Mouse (Mus musculus): ENCODE measurements around the gene Phf11c. TPM values are rescaled to one million over a fixed set of nuclear protein-coding genes. Genes with fewer than 3 reads are reported as not detected.

Gene Phf11c
- polyA plus RNA-seq (2015; fragmentation: Nextera tagmentation; extraction: Ambion mirVana) = 0.39 and 0.40 TPM in 2 replicates

GRCm38 (mm10) chr14:59395281-59395680 is at the start of gene Phf11c:
Phf11c (minus strand) TSS chr14:59395381.
- H3K27ac ChIP-seq (ENCODE audit: low read depth, low read length) = no peak within 1 kb of the TSS
- WGBS = 88% methylated on average over 3 of the region's 3 CpGs
- H3K4me1 ChIP-seq (replicated peaks; ENCODE audit: control insufficient read depth, insufficient read depth, low read length) = no peaks in the 10 kb centered on the region
- no peak for TF ChIP-seq CTCF (IDR thresholded peaks at IDR 0.05; ENCODE audit: low read depth)
- ATAC-seq = no peak
- H3K27me3 ChIP-seq (replicated peaks; ENCODE audit: control insufficient read depth, insufficient read depth, low read length) = no peaks in the 10 kb centered on the region
- no peak within 1 kb of the TSS for H3K4me3 ChIP-seq (ENCODE audit: low read depth, low read length)
- no peaks in the 10 kb centered on the region for H3K36me3 ChIP-seq (ENCODE audit: control insufficient read depth, insufficient read depth)
- no peaks in the 10 kb centered on the region for H3K9me3 ChIP-seq (ENCODE audit: control insufficient read depth)
- no peak within 1 kb of the TSS for H3K9ac ChIP-seq (ENCODE audit: low read depth, low read length)
- H3K4me2 ChIP-seq (replicated peaks; ENCODE audit: low read depth) = no peak within 1 kb of the TSS

GRCm38 (mm10) chr14:59441472-59441805 is 46.3 kb upstream of the Phf11c start:
- ATAC-seq = no peak

GRCm38 (mm10) chr14:59440558-59441471 is 45.6 kb upstream of the Phf11c start, which contains the start of the genes Setdb2 and Cab39l:
Setdb2 (minus strand) TSS chr14:59440884.
Cab39l (plus strand) TSS chr14:59440972.
- no peaks in the 10 kb centered on the region for H3K36me3 ChIP-seq (ENCODE audit: control insufficient read depth, insufficient read depth)
- H3K4me1 ChIP-seq (replicated peaks; ENCODE audit: control insufficient read depth, insufficient read depth, low read length) = no peaks in the 10 kb centered on the region
- TF ChIP-seq CTCF (IDR thresholded peaks at IDR 0.05; ENCODE audit: low read depth) = peak; percentile 62
- H3K27ac ChIP-seq (ENCODE audit: low read depth, low read length) = peak within 1 kb of the TSS; percentile 90
- no peaks in the 10 kb centered on the region for H3K9me3 ChIP-seq (ENCODE audit: control insufficient read depth)
- peak within 1 kb of the TSS; percentile 91 for H3K4me2 ChIP-seq (replicated peaks; ENCODE audit: low read depth)
- H3K4me3 ChIP-seq (ENCODE audit: low read depth, low read length) = peak within 1 kb of the TSS; percentile 76
- WGBS = under 1% methylated on average over 66 of the region's 66 CpGs
- H3K9ac ChIP-seq (ENCODE audit: low read depth, low read length) = peak within 1 kb of the TSS; percentile 82
- peak; percentile 99 for ATAC-seq
- H3K27me3 ChIP-seq (replicated peaks; ENCODE audit: control insufficient read depth, insufficient read depth, low read length) = no peaks in the 10 kb centered on the region

More at GRCm38 (mm10) chr14:59441472-59441805, 46.3 kb upstream of the Phf11c start:
- TF ChIP-seq CTCF (IDR thresholded peaks at IDR 0.05; ENCODE audit: low read depth) = no peak
- H3K4me2 ChIP-seq (replicated peaks; ENCODE audit: low read depth) = peak overlapping the region; percentile 91
- no peaks in the 10 kb centered on the region for H3K36me3 ChIP-seq (ENCODE audit: control insufficient read depth, insufficient read depth)
- peak overlapping the region; percentile 90 for H3K27ac ChIP-seq (ENCODE audit: low read depth, low read length)
- H3K4me1 ChIP-seq (replicated peaks; ENCODE audit: control insufficient read depth, insufficient read depth, low read length) = no peaks in the 10 kb centered on the region
- no peaks in the 10 kb centered on the region for H3K9me3 ChIP-seq (ENCODE audit: control insufficient read depth)
- no peaks in the 10 kb centered on the region for H3K27me3 ChIP-seq (replicated peaks; ENCODE audit: control insufficient read depth, insufficient read depth, low read length)
- peak overlapping the region; percentile 82 for H3K9ac ChIP-seq (ENCODE audit: low read depth, low read length)
- peak overlapping the region; percentile 76 for H3K4me3 ChIP-seq (ENCODE audit: low read depth, low read length)
- WGBS = 7% methylated on average over 6 of the region's 6 CpGs

GRCm38 (mm10) chr14:59440039-59440438 is 44.9 kb upstream of the Phf11c start:
- WGBS = 5% methylated on average over 7 of the region's 7 CpGs
- peak overlapping the region; percentile 76 for H3K4me3 ChIP-seq (ENCODE audit: low read depth, low read length)
- peak overlapping the region; percentile 91 for H3K4me2 ChIP-seq (replicated peaks; ENCODE audit: low read depth)
- H3K9ac ChIP-seq (ENCODE audit: low read depth, low read length) = peak overlapping the region; percentile 82
- no peaks in the 10 kb centered on the region for H3K9me3 ChIP-seq (ENCODE audit: control insufficient read depth)
- TF ChIP-seq CTCF (IDR thresholded peaks at IDR 0.05; ENCODE audit: low read depth) = no peak
- H3K27me3 ChIP-seq (replicated peaks; ENCODE audit: control insufficient read depth, insufficient read depth, low read length) = no peaks in the 10 kb centered on the region
- H3K36me3 ChIP-seq (ENCODE audit: control insufficient read depth, insufficient read depth) = no peaks in the 10 kb centered on the region
- H3K4me1 ChIP-seq (replicated peaks; ENCODE audit: control insufficient read depth, insufficient read depth, low read length) = no peaks in the 10 kb centered on the region
- ATAC-seq = no peak
- no peak overlapping the region for H3K27ac ChIP-seq (ENCODE audit: low read depth, low read length)

GRCm38 (mm10) chr14:59438505-59438904 is 43.3 kb upstream of the Phf11c start:
- 63% methylated on average over 2 of the region's 2 CpGs for WGBS
- no peaks in the 10 kb centered on the region for H3K36me3 ChIP-seq (ENCODE audit: control insufficient read depth, insufficient read depth)
- H3K27me3 ChIP-seq (replicated peaks; ENCODE audit: control insufficient read depth, insufficient read depth, low read length) = no peaks in the 10 kb centered on the region
- no peak overlapping the region for H3K9ac ChIP-seq (ENCODE audit: low read depth, low read length)
- H3K4me3 ChIP-seq (ENCODE audit: low read depth, low read length) = no peak overlapping the region
- no peak for TF ChIP-seq CTCF (IDR thresholded peaks at IDR 0.05; ENCODE audit: low read depth)
- no peak for ATAC-seq
- H3K4me2 ChIP-seq (replicated peaks; ENCODE audit: low read depth) = no peak overlapping the region
- no peaks in the 10 kb centered on the region for H3K9me3 ChIP-seq (ENCODE audit: control insufficient read depth)
- H3K27ac ChIP-seq (ENCODE audit: low read depth, low read length) = no peak overlapping the region
- no peaks in the 10 kb centered on the region for H3K4me1 ChIP-seq (replicated peaks; ENCODE audit: control insufficient read depth, insufficient read depth, low read length)

GRCm38 (mm10) chr14:59437398-59437797 is 42.2 kb upstream of the Phf11c start:
- no peak for TF ChIP-seq CTCF (IDR thresholded peaks at IDR 0.05; ENCODE audit: low read depth)
- 96% methylated on average over 3 of the region's 3 CpGs for WGBS

More at GRCm38 (mm10) chr14:59437398-59437797, 42.2 kb upstream of the Phf11c start:
- Histone ChIP-seq H3K9me3 (ENCODE audit: control insufficient read depth) (no peaks in the 10 kb centered on the region), H3K36me3 (ENCODE audit: control insufficient read depth, insufficient read depth) (no peaks in the 10 kb centered on the region), H3K4me1 (replicated peaks; ENCODE audit: control insufficient read depth, insufficient read depth, low read length) (no peaks in the 10 kb centered on the region), H3K4me2 (replicated peaks; ENCODE audit: low read depth) (no peak overlapping the region), H3K27ac (ENCODE audit: low read depth, low read length) (no peak overlapping the region), H3K27me3 (replicated peaks; ENCODE audit: control insufficient read depth, insufficient read depth, low read length) (no peaks in the 10 kb centered on the region), H3K9ac (ENCODE audit: low read depth, low read length) (no peak overlapping the region), H3K4me3 (ENCODE audit: low read depth, low read length) (no peak overlapping the region)
- ATAC-seq = no peak
